Mouse (Mus musculus): ENCODE measurements at regions not wholly inside any gene's neighbourhood (a gene's known extent, or its start where the extent isn't known, plus 50 kb on each side); places are given as distances from the start of the nearest gene placed in this dataset.

DNA sequence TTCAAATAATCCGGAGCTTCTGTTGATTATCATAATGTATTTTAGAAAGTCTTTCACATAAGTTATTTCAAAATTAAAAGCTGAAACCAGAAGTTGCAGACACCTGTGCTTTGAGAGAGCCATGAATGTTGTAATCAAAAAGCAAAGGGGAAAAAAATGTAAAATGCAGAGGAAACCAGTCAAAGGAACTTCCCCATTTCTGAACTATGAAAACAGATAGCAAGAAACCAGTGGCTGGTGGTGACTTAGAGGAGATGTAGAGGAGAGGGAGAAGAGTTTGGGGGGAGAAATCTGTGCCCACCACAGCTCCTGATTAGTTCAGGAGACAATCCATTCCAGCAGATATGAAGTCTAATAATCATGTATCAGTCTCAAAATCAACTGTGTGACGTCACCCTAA lies 360.3 kb upstream of the Gcfc2 start:
- Histone ChIP-seq H3K9ac (ENCODE audit: insufficient read depth, low read depth) (no peak overlapping the region), H3K27me3 (replicated peaks) (no peaks in the 10 kb centered on the region), H3K9me3 (replicated peaks; ENCODE audit: low read length) (peaks cover 5% of the 10 kb centered on the region), H3K27ac (ENCODE audit: insufficient read depth, low read depth) (no peak overlapping the region), H3K36me3 (replicated peaks in 1 of 2; ENCODE audit: control insufficient read depth in 1 of 2, insufficient read depth in 1 of 2, low read length in 1 of 2) (no peaks in the 10 kb centered on the region), H3K79me2 (replicated peaks; ENCODE audit: control insufficient read depth, extremely low read depth, insufficient read depth, poor library complexity, severe bottlenecking) (no peaks in the 10 kb centered on the region), H3K4me1 (ENCODE audit: control insufficient read depth in 1 of 2, insufficient read depth in 2 of 2) (peaks cover 0 to 13% of the 10 kb centered on the region in 2 experiments; a peak in 2 of 4 replicates), H3K4me2 (ENCODE audit: insufficient read depth, low read depth, poor library complexity, severe bottlenecking) (no peak overlapping the region), H3K4me3 (replicated peaks in 1 of 3; ENCODE audit: low read depth in 2 of 3, low read length in 2 of 3, poor library complexity in 1 of 3) (no peak overlapping the region)
- TF ChIP-seq CHD2 (IDR thresholded peaks at IDR 0.05; ENCODE audit: low read length): no peak
- TF ChIP-seq SMC3 (IDR thresholded peaks at IDR 0.05; ENCODE audit: low read depth, low read length): no peak
- no peak for TF ChIP-seq POLR2A (IDR thresholded peaks at IDR 0.05; ENCODE audit: low read depth, low read length)
- no peak for TF ChIP-seq GABPA (IDR thresholded peaks at IDR 0.05; ENCODE audit: insufficient replicate concordance, low read depth, low read length)
- no peak for TF ChIP-seq POLR2AphosphoS2 (IDR thresholded peaks at IDR 0.05; ENCODE audit: low read depth, low read length)
- no peak for TF ChIP-seq JUND (conservative IDR thresholded peaks at IDR 0.05; ENCODE audit: low read depth, low read length)
- TF ChIP-seq KAT2A (IDR thresholded peaks at IDR 0.05; ENCODE audit: insufficient replicate concordance, low read length): no peak
- TF ChIP-seq ZNF384 (IDR thresholded peaks at IDR 0.05; ENCODE audit: low read depth, low read length): no peak
- no peak for TF ChIP-seq MAX (IDR thresholded peaks at IDR 0.05; ENCODE audit: low read length)
- TF ChIP-seq CHD1 (IDR thresholded peaks at IDR 0.05; ENCODE audit: low read depth, low read length): no peak
- no peak for TF ChIP-seq MYC (IDR thresholded peaks at IDR 0.05; ENCODE audit: low read depth, low read length)
- TF ChIP-seq E2F4 (IDR thresholded peaks at IDR 0.05; ENCODE audit: insufficient replicate concordance, low read depth, low read length): no peak
- no peak for TF ChIP-seq ELF1 (IDR thresholded peaks at IDR 0.05; ENCODE audit: low read depth, low read length)
- TF ChIP-seq NRF1 (IDR thresholded peaks at IDR 0.05; ENCODE audit: low read depth, low read length): no peak
- TF ChIP-seq RAD21 (IDR thresholded peaks at IDR 0.05; ENCODE audit: low read depth, low read length): no peak
- no peak for TF ChIP-seq CTCF (conservative IDR thresholded peaks at IDR 0.05 in 1 of 2, IDR thresholded peaks at IDR 0.05 in 1 of 2; ENCODE audit: low read depth in 2 of 2, low read length in 2 of 2)
- TF ChIP-seq HCFC1 (IDR thresholded peaks at IDR 0.05; ENCODE audit: low read depth, low read length): no peak
- dilution Hi-C loops (cut with MboI; ENCODE audit: extremely low pct_ligation_motif_present, extremely low pct_unique_long_range_greater_than_20kb, low sequenced_read_pairs): no loop called here
- in situ Hi-C loops (cut with MboI; ENCODE audit: low pct_ligation_motif_present, low pct_unique_long_range_greater_than_20kb, low sequenced_read_pairs): no loop called here
- DNase-seq (ENCODE audit: extremely low read depth): peak; percentile 7

DNA sequence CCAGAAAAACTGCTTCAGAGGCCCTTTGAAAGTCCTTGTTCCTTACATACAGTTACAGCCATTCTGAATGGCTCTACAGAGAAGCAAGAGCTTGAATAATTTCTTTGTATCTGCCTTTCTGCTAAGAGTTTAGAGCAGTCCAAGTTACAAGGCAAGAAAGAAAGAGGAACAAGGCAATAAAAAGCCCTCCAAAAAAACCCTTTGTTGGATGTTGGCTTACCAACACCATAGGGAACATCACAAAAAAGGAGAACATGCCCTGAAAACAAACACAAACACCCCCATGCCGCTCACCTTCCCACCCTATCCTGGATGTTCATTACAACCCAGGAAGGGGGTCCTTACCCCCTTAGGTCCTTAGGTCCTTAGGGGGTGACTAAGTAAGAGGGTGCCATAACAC lies 359.2 kb upstream of the Gcfc2 start:
- Histone ChIP-seq H3K79me2 (replicated peaks; ENCODE audit: control insufficient read depth, extremely low read depth, insufficient read depth, poor library complexity, severe bottlenecking) (no peaks in the 10 kb centered on the region), H3K27ac (ENCODE audit: insufficient read depth, low read depth) (no peak overlapping the region), H3K4me3 (replicated peaks in 1 of 3; ENCODE audit: low read depth in 2 of 3, low read length in 2 of 3, poor library complexity in 1 of 3) (no peak overlapping the region), H3K27me3 (replicated peaks) (no peaks in the 10 kb centered on the region), H3K4me2 (ENCODE audit: insufficient read depth, low read depth, poor library complexity, severe bottlenecking) (no peak overlapping the region), H3K4me1 (ENCODE audit: control insufficient read depth in 1 of 2, insufficient read depth in 2 of 2) (peaks cover 0 to 13% of the 10 kb centered on the region in 2 experiments; a peak in 2 of 4 replicates), H3K9ac (ENCODE audit: insufficient read depth, low read depth) (no peak overlapping the region), H3K36me3 (replicated peaks in 1 of 2; ENCODE audit: control insufficient read depth in 1 of 2, insufficient read depth in 1 of 2, low read length in 1 of 2) (no peaks in the 10 kb centered on the region), H3K9me3 (replicated peaks; ENCODE audit: low read length) (peaks cover 2% of the 10 kb centered on the region)
- dilution Hi-C loops (cut with MboI; ENCODE audit: extremely low pct_ligation_motif_present, extremely low pct_unique_long_range_greater_than_20kb, low sequenced_read_pairs) (no loop called here), in situ Hi-C loops (cut with MboI; ENCODE audit: low pct_ligation_motif_present, low pct_unique_long_range_greater_than_20kb, low sequenced_read_pairs) (no loop called here)
- no peak for DNase-seq (ENCODE audit: extremely low read depth)
- TF ChIP-seq CTCF (conservative IDR thresholded peaks at IDR 0.05 in 1 of 2, IDR thresholded peaks at IDR 0.05 in 1 of 2; ENCODE audit: low read depth in 2 of 2, low read length in 2 of 2) (no peak), UBTF (IDR thresholded peaks at IDR 0.05; ENCODE audit: low read depth, low read length) (no peak), MXI1 (IDR thresholded peaks at IDR 0.05; ENCODE audit: low read depth, low read length) (no peak), RCOR1 (conservative IDR thresholded peaks at IDR 0.05; ENCODE audit: low read depth, low read length) (no peak), MAZ (IDR thresholded peaks at IDR 0.05; ENCODE audit: low read depth, low read length) (no peak), SIN3A (IDR thresholded peaks at IDR 0.05; ENCODE audit: low read length) (no peak), NRF1 (IDR thresholded peaks at IDR 0.05; ENCODE audit: low read depth, low read length) (no peak), JUN (IDR thresholded peaks at IDR 0.05; ENCODE audit: insufficient read depth, low read depth, low read length) (no peak), EP300 (IDR thresholded peaks at IDR 0.05; ENCODE audit: low read length) (no peak)

Data from CH12.LX (cell line).